Mouse (Mus musculus): ENCODE results near the gene Ube2t.

Ube2t gene

GRCm38 (mm10) chr1:134962053-134962803 lies at the start of gene Ube2t:
Gene Ube2t, plus strand, starts transcription at chr1:134962565.
- peak; percentile 93 for DNase-seq

GRCm38 (mm10) chr1:134913535-134913934 lies 48.8 kb upstream of the Ube2t start:
- peak; percentile 38 for DNase-seq

- no peak for DNase-seq
Observed at GRCm38 (mm10) chr1:134915421-134915820, 46.9 kb upstream of the Ube2t start.

GRCm38 (mm10) chr1:134919010-134919409 lies 43.4 kb upstream of the Ube2t start:
- no peak for DNase-seq

GRCm38 (mm10) chr1:134932431-134932830 lies 29.9 kb upstream of the Ube2t start:
- no peak for DNase-seq

- DNase-seq: no peak
Observed at GRCm38 (mm10) chr1:134936335-134936734, 26.0 kb upstream of the Ube2t start.

- no peak for DNase-seq
Observed at GRCm38 (mm10) chr1:134938233-134938632, 24.1 kb upstream of the Ube2t start.

- DNase-seq: no peak
Observed at GRCm38 (mm10) chr1:134940863-134941262, 21.5 kb upstream of the Ube2t start.

- no peak for DNase-seq
Observed at GRCm38 (mm10) chr1:134942898-134943297, 19.5 kb upstream of the Ube2t start.

- DNase-seq: no peak
Observed at GRCm38 (mm10) chr1:134947590-134947989, 14.8 kb upstream of the Ube2t start.

- peak; percentile 54 for DNase-seq
Observed at GRCm38 (mm10) chr1:134949946-134950345, 12.4 kb upstream of the Ube2t start.

- peak; percentile 56 for DNase-seq
Observed at GRCm38 (mm10) chr1:134955050-134955636, 7.2 kb upstream of the Ube2t start.

GRCm38 (mm10) chr1:134955637-134956176 lies 6.7 kb upstream of the Ube2t start, which contains the start of gene Ppp1r12b:
Gene Ppp1r12b, minus strand, starts transcription at chr1:134955942.
- peak; percentile 99 for DNase-seq

- DNase-seq: no peak
Observed at GRCm38 (mm10) chr1:134960634-134961033, 1.7 kb upstream of the Ube2t start.

GRCm38 (mm10) chr1:134962821-134963220 lies 456 bp downstream of the Ube2t start:
- peak; percentile 41 for DNase-seq

- DNase-seq: no peak
Observed at GRCm38 (mm10) chr1:134965430-134965829, 3.1 kb downstream of the Ube2t start.

GRCm38 (mm10) chr1:134972920-134973319 lies 10.6 kb downstream of the Ube2t start:
- no peak for DNase-seq

- peak; percentile 61 for DNase-seq
Observed at GRCm38 (mm10) chr1:134987173-134987961, 25.0 kb downstream of the Ube2t start.

- DNase-seq: no peak
Observed at GRCm38 (mm10) chr1:134987962-134988341, 25.6 kb downstream of the Ube2t start.

GRCm38 (mm10) chr1:134989372-134989771 lies 27.0 kb downstream of the Ube2t start:
- peak; percentile 83 for DNase-seq

GRCm38 (mm10) chr1:134992046-134992645 lies 29.8 kb downstream of the Ube2t start:
- no peak for DNase-seq

GRCm38 (mm10) chr1:134994739-134995138 lies 32.4 kb downstream of the Ube2t start:
- no peak for DNase-seq

- no peak for DNase-seq
Observed at GRCm38 (mm10) chr1:134995437-134995836, 33.1 kb downstream of the Ube2t start.
